Mouse (Mus musculus): ENCODE measurements around the gene Xxylt1. TPM values are rescaled to one million over a fixed set of nuclear protein-coding genes. Genes with fewer than 3 reads are reported as not detected.
A peak's percentile ranks its signal among the peaks of the same experiment; 100 is the strongest.

The Xxylt1 gene
- total and polyA plus RNA-seq, 3 experiments = 12.8 to 164 (median 26.6) TPM

- no peaks in the 10 kb centered on the region for H3K27me3 ChIP-seq (ENCODE audit: control insufficient read depth in 1 of 2, insufficient read depth in 2 of 2, low read length in 2 of 2)
- H3K27ac ChIP-seq (ENCODE audit: control insufficient read depth, low read depth, low read length) = no peak overlapping the region
- DNase-seq (ENCODE audit: low read depth, low spot score) = no peak
- H3K9me3 ChIP-seq (replicated peaks; ENCODE audit: insufficient read depth, low read length) = no peaks in the 10 kb centered on the region
- no peaks in the 10 kb centered on the region for H3K4me1 ChIP-seq (ENCODE audit: control insufficient read depth in 1 of 2, insufficient read depth in 2 of 2, low read length in 2 of 2)
- H3K4me3 ChIP-seq (ENCODE audit: control insufficient read depth in 1 of 2, insufficient read depth in 1 of 2, low read depth in 2 of 2, low read length in 2 of 2) = no peak overlapping the region
- no peak for TF ChIP-seq ZKSCAN1 (IDR thresholded peaks at IDR 0.05; ENCODE audit: low read depth, low read length)
- TF ChIP-seq GATA1 (IDR thresholded peaks at IDR 0.05; ENCODE audit: low read depth, low read length) = no peak
- TF ChIP-seq TCF12 (IDR thresholded peaks at IDR 0.05; ENCODE audit: low read depth, low read length) = no peak
- TF ChIP-seq SIN3A (IDR thresholded peaks at IDR 0.05; ENCODE audit: low read length) = no peak
- no peak for TF ChIP-seq RCOR1 (IDR thresholded peaks at IDR 0.05; ENCODE audit: low read depth, low read length)
- no peaks in the 10 kb centered on the region for H3K36me3 ChIP-seq (ENCODE audit: control insufficient read depth in 1 of 2, insufficient read depth in 2 of 2, low read length in 2 of 2)
- no peak overlapping the region for H3K9ac ChIP-seq (ENCODE audit: control insufficient read depth, low read depth, low read length, poor library complexity, severe bottlenecking)
- H3K79me2 ChIP-seq (ENCODE audit: control insufficient read depth, insufficient read depth, low read length, poor library complexity) = no peaks in the 10 kb centered on the region
Observed at GRCm38 (mm10) chr16:31047186-31047898, 33.9 kb downstream of the Xxylt1 start.

GRCm38 (mm10) chr16:31046217-31046659, 35.0 kb downstream of the Xxylt1 start:
- Histone ChIP-seq H3K79me2 (ENCODE audit: control insufficient read depth, insufficient read depth, low read length, poor library complexity) (no peaks in the 10 kb centered on the region), H3K36me3 (ENCODE audit: control insufficient read depth in 1 of 2, insufficient read depth in 2 of 2, low read length in 2 of 2) (no peaks in the 10 kb centered on the region), H3K4me3 (ENCODE audit: control insufficient read depth in 1 of 2, insufficient read depth in 1 of 2, low read depth in 2 of 2, low read length in 2 of 2) (no peak overlapping the region), H3K4me1 (ENCODE audit: control insufficient read depth in 1 of 2, insufficient read depth in 2 of 2, low read length in 2 of 2) (no peaks in the 10 kb centered on the region), H3K27ac (ENCODE audit: control insufficient read depth, low read depth, low read length) (no peak overlapping the region), H3K9me3 (replicated peaks; ENCODE audit: insufficient read depth, low read length) (no peaks in the 10 kb centered on the region), H3K9ac (ENCODE audit: control insufficient read depth, low read depth, low read length, poor library complexity, severe bottlenecking) (no peak overlapping the region), H3K27me3 (ENCODE audit: control insufficient read depth in 1 of 2, insufficient read depth in 2 of 2, low read length in 2 of 2) (no peaks in the 10 kb centered on the region)
- TF ChIP-seq ZMIZ1 (IDR thresholded peaks at IDR 0.05; ENCODE audit: low read depth, low read length) (no peak), MYC (IDR thresholded peaks at IDR 0.05; ENCODE audit: low read depth, low read length) (no peak), SIN3A (IDR thresholded peaks at IDR 0.05; ENCODE audit: low read length) (no peak), CHD2 (IDR thresholded peaks at IDR 0.05; ENCODE audit: low read length) (no peak), HCFC1 (IDR thresholded peaks at IDR 0.05; ENCODE audit: low read depth, low read length) (no peak), MAFK (IDR thresholded peaks at IDR 0.05; ENCODE audit: borderline replicate concordance, low read depth, low read length) (no peak), GABPA (IDR thresholded peaks at IDR 0.05; ENCODE audit: low read depth, low read length) (no peak)
- peak; percentile 11 for DNase-seq (ENCODE audit: low read depth, low spot score)

- H3K9ac ChIP-seq (ENCODE audit: control insufficient read depth, low read depth, low read length, poor library complexity, severe bottlenecking) = no peak overlapping the region
- peaks cover 0 to 2% of the 10 kb centered on the region in 2 experiments; a peak in 1 of 4 replicates for H3K36me3 ChIP-seq (ENCODE audit: control insufficient read depth in 1 of 2, insufficient read depth in 2 of 2, low read length in 2 of 2)
Observed at GRCm38 (mm10) chr16:31045211-31045610, 36.0 kb downstream of the Xxylt1 start.

More at GRCm38 (mm10) chr16:31045211-31045610, 36.0 kb downstream of the Xxylt1 start:
- Histone ChIP-seq H3K9me3 (replicated peaks; ENCODE audit: insufficient read depth, low read length) (no peaks in the 10 kb centered on the region), H3K27ac (ENCODE audit: control insufficient read depth, low read depth, low read length) (no peak overlapping the region), H3K4me1 (ENCODE audit: control insufficient read depth in 1 of 2, insufficient read depth in 2 of 2, low read length in 2 of 2) (peaks cover 0 to 3% of the 10 kb centered on the region in 2 experiments; a peak in 2 of 4 replicates), H3K79me2 (ENCODE audit: control insufficient read depth, insufficient read depth, low read length, poor library complexity) (no peaks in the 10 kb centered on the region), H3K27me3 (ENCODE audit: control insufficient read depth in 1 of 2, insufficient read depth in 2 of 2, low read length in 2 of 2) (no peaks in the 10 kb centered on the region), H3K4me3 (ENCODE audit: control insufficient read depth in 1 of 2, insufficient read depth in 1 of 2, low read depth in 2 of 2, low read length in 2 of 2) (no peak overlapping the region)
- no peak for DNase-seq (ENCODE audit: low read depth, low spot score)
- TF ChIP-seq POLR2AphosphoS2 (IDR thresholded peaks at IDR 0.05; ENCODE audit: low read length) (no peak), TAL1 (IDR thresholded peaks at IDR 0.05; ENCODE audit: low read length) (no peak), MYB (IDR thresholded peaks at IDR 0.05; ENCODE audit: low read depth, low read length) (no peak), SMC3 (IDR thresholded peaks at IDR 0.05; ENCODE audit: low read depth, low read length) (no peak), USF2 (IDR thresholded peaks at IDR 0.05; ENCODE audit: borderline replicate concordance in 1 of 2, insufficient read depth in 1 of 2, low read depth in 1 of 2, low read length in 2 of 2) (no peak), RAD21 (IDR thresholded peaks at IDR 0.05; ENCODE audit: low read depth, low read length) (no peak), NELFE (IDR thresholded peaks at IDR 0.05; ENCODE audit: low read depth, low read length) (no peak), USF1 (IDR thresholded peaks at IDR 0.05; ENCODE audit: low read depth, low read length) (no peak), KAT2A (conservative IDR thresholded peaks at IDR 0.05; ENCODE audit: low read depth, low read length) (no peak), ELF1 (IDR thresholded peaks at IDR 0.05; ENCODE audit: low read depth, low read length) (no peak), MAX (IDR thresholded peaks at IDR 0.05; ENCODE audit: low read length) (no peak), MAZ (IDR thresholded peaks at IDR 0.05; ENCODE audit: low read depth, low read length) (no peak), JUND (IDR thresholded peaks at IDR 0.05; ENCODE audit: low read depth, low read length) (no peak), E2F4 (IDR thresholded peaks at IDR 0.05; ENCODE audit: borderline replicate concordance, low read depth, low read length) (no peak), TCF12 (IDR thresholded peaks at IDR 0.05; ENCODE audit: low read depth, low read length) (no peak)

Data from MEL (cell line).